Mouse (Mus musculus) embryonic facial prominence, embryonic 10.5 days (tissue): ENCODE results near the gene Prss48. TPM values are rescaled to one million over a fixed set of nuclear protein-coding genes. Genes with fewer than 3 reads are reported as not detected.
"Not testable (repeated sequence)": the region's sequence is repeated elsewhere in the genome, so short reads cannot be mapped to it uniquely, and the experiment has no call there.

Experiments used
- DNase-seq: peaks from one replicate; pipeline ENCODE4 v3.0.0-alpha.2; 2017; ENCODE audit warnings: low spot score
- H3K27ac ChIP-seq: fragments of 300-500 bp; sonication (generic); replicated peaks from 2 replicates; pipeline ENCODE4 v1.5.1; 2016; ENCODE audit warnings: mild to moderate bottlenecking
- H3K27me3 ChIP-seq: fragments of 300-500 bp; sonication (generic); replicated peaks from 2 replicates; pipeline ENCODE4 v1.6.1; 2016; ENCODE audit warnings: low read depth, mild to moderate bottlenecking; ENCODE audit not compliant: poor library complexity, severe bottlenecking
- H3K36me3 ChIP-seq: fragments of 300-500 bp; sonication (generic); replicated peaks from 2 replicates; pipeline ENCODE4 v1.6.1; 2016; ENCODE audit warnings: mild to moderate bottlenecking, moderate library complexity
- H3K4me1 ChIP-seq: fragments of 300-500 bp; sonication (generic); 2 replicates; pipeline ENCODE4 v1.6.1; 2016
- H3K4me3 ChIP-seq: fragments of 300-500 bp; sonication (generic); 2 replicates; pipeline ENCODE4 v1.5.1; 2016; ENCODE audit warnings: mild to moderate bottlenecking, moderate library complexity
- H3K9me3 ChIP-seq: fragments of 300-500 bp; sonication (generic); 2 replicates; pipeline ENCODE4 v1.6.1; 2016; ENCODE audit warnings: mild to moderate bottlenecking
- WGBS: fragments of 180-500 bp; shearing (Covaris S2); methylation state at CpG from one replicate; pipeline ENCODE4 v1.1.7; 2016; 5-methylcytosine and 5-hydroxymethylcytosine counted together
- polyA plus RNA-seq: library from polyadenylated mRNA; unstranded; fragments of >200 nt; fragmentation: Nextera tagmentation; extraction: Ambion mirVana; gene quantifications from 2 replicates; pipeline ENCODE4 v1.2.1, GENCODE M21; 2016

The Prss48 gene
- polyA plus RNA-seq, 1 experiment from 2014 or later = 0.16 TPM

GRCm38 (mm10) chr3:85993744-85994143, 8.5 kb downstream of the Prss48 start:
- Histone ChIP-seq H3K27ac (no peak overlapping the region), H3K4me3 (no peak overlapping the region), H3K9me3 (no peaks in the 10 kb centered on the region), H3K4me1 (peaks cover 6% of the 10 kb centered on the region; the same call in 1 of the 2 replicates), H3K27me3 (no peaks in the 10 kb centered on the region), H3K36me3 (0 out of 2 replicates have a peak, but pooled peaks cover under 1% of the 10 kb centered on the region)
- no peak for DNase-seq
- WGBS = 74% methylated on average over 11 of the region's 11 CpGs

GRCm38 (mm10) chr3:85991802-85992156, 10.5 kb downstream of the Prss48 start:
- DNase-seq = no peak
- Histone ChIP-seq H3K27ac (no peak overlapping the region), H3K36me3 (peaks cover 10% of the 10 kb centered on the region), H3K27me3 (no peaks in the 10 kb centered on the region), H3K9me3 (no peaks in the 10 kb centered on the region), H3K4me3 (no peak overlapping the region), H3K4me1 (0 out of 2 replicates have a peak, but pooled peaks cover 6% of the 10 kb centered on the region)
- WGBS = 75% methylated on average over 5 of the region's 5 CpGs

- WGBS = 78% methylated on average over 6 of the region's 6 CpGs
- Histone ChIP-seq H3K27me3 (no peaks in the 10 kb centered on the region), H3K4me3 (no peak overlapping the region), H3K4me1 (0 out of 2 replicates have a peak, but pooled peaks cover 6% of the 10 kb centered on the region), H3K27ac (no peak overlapping the region), H3K36me3 (peaks cover 10% of the 10 kb centered on the region), H3K9me3 (no peaks in the 10 kb centered on the region)
- no peak for DNase-seq
Measured at GRCm38 (mm10) chr3:85991140-85991801, 11.0 kb downstream of the Prss48 start.

GRCm38 (mm10) chr3:85987225-85987624, 15.1 kb downstream of the Prss48 start:
- Histone ChIP-seq H3K9me3 (no peaks in the 10 kb centered on the region), H3K4me1 (0 out of 2 replicates have a peak, but pooled peaks cover 4% of the 10 kb centered on the region), H3K27me3 (no peaks in the 10 kb centered on the region), H3K27ac (no peak overlapping the region), H3K4me3 (no peak overlapping the region), H3K36me3 (peaks cover 10% of the 10 kb centered on the region)
- no peak for DNase-seq
- 87% methylated on average over 2 of the region's 2 CpGs for WGBS

GRCm38 (mm10) chr3:85984537-85984936, 17.8 kb downstream of the Prss48 start:
- 92% methylated on average over 6 of the region's 6 CpGs for WGBS
- H3K4me3 ChIP-seq = no peak overlapping the region
- DNase-seq = no peak
- H3K27me3 ChIP-seq = no peaks in the 10 kb centered on the region
- H3K36me3 ChIP-seq = peaks cover 10% of the 10 kb centered on the region
- no peaks in the 10 kb centered on the region for H3K4me1 ChIP-seq
- H3K27ac ChIP-seq = no peak overlapping the region
- no peaks in the 10 kb centered on the region for H3K9me3 ChIP-seq

- H3K4me1 ChIP-seq, H3K27ac ChIP-seq, H3K36me3 ChIP-seq, H3K9me3 ChIP-seq, DNase-seq, H3K4me3 ChIP-seq, H3K27me3 ChIP-seq: not testable (repeated sequence)
- WGBS = 73% methylated on average over 3 of the region's 3 CpGs
Measured at GRCm38 (mm10) chr3:85981761-85982160, 20.5 kb downstream of the Prss48 start.

GRCm38 (mm10) chr3:85980036-85980435, 22.3 kb downstream of the Prss48 start:
- Histone ChIP-seq H3K27me3 (no peaks in the 10 kb centered on the region), H3K36me3 (no peaks in the 10 kb centered on the region), H3K27ac (no peak overlapping the region), H3K4me3 (no peak overlapping the region), H3K4me1 (no peaks in the 10 kb centered on the region; the same call in 1 of the 2 replicates), H3K9me3 (no peaks in the 10 kb centered on the region)
- 95% methylated on average over 4 of the region's 4 CpGs for WGBS
- no peak for DNase-seq

- H3K27ac ChIP-seq = no peak overlapping the region
- 87% methylated on average over 4 of the region's 4 CpGs for WGBS
- H3K4me3 ChIP-seq = no peak overlapping the region
- no peaks in the 10 kb centered on the region; the same call in 1 of the 2 replicates for H3K27me3 ChIP-seq
- H3K36me3 ChIP-seq = no peaks in the 10 kb centered on the region
- DNase-seq = no peak
- H3K4me1 ChIP-seq = peaks cover 35% of the 10 kb centered on the region
- no peaks in the 10 kb centered on the region for H3K9me3 ChIP-seq
Measured at GRCm38 (mm10) chr3:85974451-85974850, 27.8 kb downstream of the Prss48 start.

GRCm38 (mm10) chr3:85973376-85974140, 28.7 kb downstream of the Prss48 start:
- no peak for DNase-seq
- H3K27ac ChIP-seq = no peak overlapping the region
- H3K27me3 ChIP-seq = no peaks in the 10 kb centered on the region; the same call in 1 of the 2 replicates
- H3K4me3 ChIP-seq = no peak overlapping the region
- H3K36me3 ChIP-seq = no peaks in the 10 kb centered on the region
- WGBS = 90% methylated on average over 10 of the region's 10 CpGs
- H3K9me3 ChIP-seq = no peaks in the 10 kb centered on the region
- peaks cover 36% of the 10 kb centered on the region for H3K4me1 ChIP-seq

- Histone ChIP-seq H3K4me1 (peaks cover 36% of the 10 kb centered on the region), H3K27me3 (no peaks in the 10 kb centered on the region; the same call in 1 of the 2 replicates), H3K27ac (peak overlapping the region; percentile 94), H3K9me3 (no peaks in the 10 kb centered on the region), H3K36me3 (no peaks in the 10 kb centered on the region), H3K4me3 (peak overlapping the region; percentile 90)
- under 1% methylated on average over 13 of the region's 13 CpGs for WGBS
- peak; percentile 49 for DNase-seq
Measured at GRCm38 (mm10) chr3:85971599-85971975, 30.7 kb downstream of the Prss48 start.

- H3K9me3 ChIP-seq = no peaks in the 10 kb centered on the region
- H3K4me1 ChIP-seq = peaks cover 36% of the 10 kb centered on the region
- no peaks in the 10 kb centered on the region; the same call in 1 of the 2 replicates for H3K27me3 ChIP-seq
- H3K4me3 ChIP-seq = peak within 1 kb of the TSS; percentile 90
- no peaks in the 10 kb centered on the region for H3K36me3 ChIP-seq
- under 1% methylated on average over 72 of the region's 73 CpGs for WGBS
- DNase-seq = peak; percentile 86
- H3K27ac ChIP-seq = peak within 1 kb of the TSS; percentile 94
Measured at GRCm38 (mm10) chr3:85970742-85971598, 31.3 kb downstream of the Prss48 start, which contains the start of gene Sh3d19. Gene Sh3d19 (plus strand): TSS chr3:85971109.

GRCm38 (mm10) chr3:85969040-85969439, 33.3 kb downstream of the Prss48 start:
- H3K27ac ChIP-seq = no peak overlapping the region
- no peak overlapping the region for H3K4me3 ChIP-seq
- DNase-seq = no peak
- H3K36me3 ChIP-seq = no peaks in the 10 kb centered on the region
- H3K9me3 ChIP-seq = no peaks in the 10 kb centered on the region
- H3K27me3 ChIP-seq = no peaks in the 10 kb centered on the region; the same call in 1 of the 2 replicates
- peaks cover 36% of the 10 kb centered on the region for H3K4me1 ChIP-seq
- 88% methylated on average over 8 of the region's 8 CpGs for WGBS
